Mouse (Mus musculus) 3134 (cell line): ENCODE measurements around the gene Tnfrsf21.

Experiments
- DNase-seq: peaks from one replicate; pipeline ENCODE4 v3.0.0-alpha.2; 2011; ENCODE audit warnings: low spot score; ENCODE audit not compliant: insufficient read length; ENCODE audit errors: extremely low read depth

The Tnfrsf21 gene

DNA sequence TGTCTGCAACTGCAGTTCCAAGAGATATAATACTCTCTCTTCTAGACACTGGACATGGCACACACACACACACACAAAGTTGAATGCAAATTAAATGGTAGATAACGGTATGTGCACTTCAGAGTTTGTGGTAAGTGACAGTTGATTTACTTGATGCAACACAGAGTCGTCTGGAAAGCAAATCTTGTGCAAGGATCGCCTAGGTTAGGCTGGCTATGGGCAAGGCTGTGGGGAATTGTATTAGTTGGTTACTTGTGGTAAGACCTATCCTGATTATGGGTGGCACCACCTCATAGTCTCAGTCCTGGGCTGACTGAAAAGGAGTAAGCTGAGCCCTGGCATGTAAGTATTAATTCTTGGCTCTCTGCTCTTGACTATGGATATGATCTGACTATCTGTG lies 112.0 kb downstream of the Tnfrsf21 start:
- DNase-seq = no peak

DNA sequence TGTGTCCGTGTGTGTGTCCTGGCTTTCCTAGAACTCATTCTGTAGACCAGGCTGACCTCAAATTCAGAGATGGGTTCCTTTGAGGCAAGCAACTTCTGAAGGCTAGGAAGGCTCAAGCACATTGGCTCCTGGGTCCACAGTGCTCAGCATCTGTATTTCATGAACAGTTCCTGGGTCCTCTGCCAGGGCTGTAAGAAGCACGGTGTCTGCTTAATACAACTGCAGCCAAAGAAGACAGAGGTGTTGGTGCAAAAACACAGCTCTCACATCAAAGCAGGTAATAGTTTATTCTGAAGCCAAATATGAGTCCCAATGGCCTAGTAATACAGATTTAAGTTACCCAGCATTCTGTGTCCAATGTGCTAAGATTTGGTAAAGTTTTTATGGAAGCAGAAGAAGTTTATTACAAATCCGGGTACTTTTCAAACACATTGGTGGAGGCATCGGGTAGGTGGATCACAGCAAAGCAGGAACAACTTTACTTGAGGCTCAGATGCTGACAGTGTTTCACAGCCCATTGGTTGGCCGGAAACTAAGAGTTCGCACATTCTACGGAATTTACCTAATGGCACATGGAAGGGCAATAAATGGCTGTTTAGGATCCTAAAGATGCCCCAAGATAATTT lies 112.7 kb downstream of the Tnfrsf21 start:
- DNase-seq = no peak

- DNase-seq = no peak
Measured at GRCm38 (mm10) chr17:43130115-43130869, 113.9 kb downstream of the Tnfrsf21 start.

GRCm38 (mm10) chr17:43130870-43131264 lies 114.5 kb downstream of the Tnfrsf21 start:
- DNase-seq = no peak

- DNase-seq = no peak
Measured at GRCm38 (mm10) chr17:43132477-43132876, 116.1 kb downstream of the Tnfrsf21 start.

DNA sequence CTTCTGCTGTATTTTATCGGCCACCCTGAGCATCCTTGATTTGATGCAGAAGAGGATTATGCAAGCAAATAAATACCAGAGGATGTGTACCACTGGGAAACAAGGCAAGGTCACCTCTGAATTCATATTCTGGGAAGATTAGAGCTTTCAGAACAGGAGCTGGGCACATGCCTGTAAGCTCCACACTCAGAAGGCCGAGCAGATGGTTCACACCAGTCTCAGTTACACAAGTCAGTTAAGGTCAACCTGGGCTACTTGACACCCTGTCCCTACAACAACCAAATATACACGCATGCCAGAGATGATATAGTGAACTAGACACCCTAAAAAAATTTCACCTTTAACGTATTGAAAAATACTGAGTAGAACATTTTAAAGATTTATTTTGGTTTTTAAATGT lies 116.8 kb downstream of the Tnfrsf21 start:
- DNase-seq = no peak

DNA sequence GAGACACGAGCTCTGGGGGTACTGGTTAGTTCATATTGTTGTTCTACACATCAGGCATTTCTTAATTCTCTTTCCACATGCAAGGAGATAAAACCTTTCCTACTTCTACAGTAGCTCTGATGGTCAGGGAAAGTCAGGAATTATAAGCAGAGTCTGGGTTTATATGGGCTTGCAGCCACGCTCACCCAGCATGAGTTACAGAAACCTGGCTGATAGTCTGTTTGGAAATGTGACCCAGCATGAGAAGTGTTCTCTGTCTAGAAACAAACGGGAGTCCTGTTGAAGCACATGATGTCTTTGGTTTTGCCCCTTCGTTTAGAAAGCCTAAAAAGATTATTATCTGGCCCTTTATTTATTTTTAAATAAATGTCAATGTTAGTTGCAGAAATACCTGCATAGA lies 118.6 kb downstream of the Tnfrsf21 start:
- no peak for DNase-seq

DNA sequence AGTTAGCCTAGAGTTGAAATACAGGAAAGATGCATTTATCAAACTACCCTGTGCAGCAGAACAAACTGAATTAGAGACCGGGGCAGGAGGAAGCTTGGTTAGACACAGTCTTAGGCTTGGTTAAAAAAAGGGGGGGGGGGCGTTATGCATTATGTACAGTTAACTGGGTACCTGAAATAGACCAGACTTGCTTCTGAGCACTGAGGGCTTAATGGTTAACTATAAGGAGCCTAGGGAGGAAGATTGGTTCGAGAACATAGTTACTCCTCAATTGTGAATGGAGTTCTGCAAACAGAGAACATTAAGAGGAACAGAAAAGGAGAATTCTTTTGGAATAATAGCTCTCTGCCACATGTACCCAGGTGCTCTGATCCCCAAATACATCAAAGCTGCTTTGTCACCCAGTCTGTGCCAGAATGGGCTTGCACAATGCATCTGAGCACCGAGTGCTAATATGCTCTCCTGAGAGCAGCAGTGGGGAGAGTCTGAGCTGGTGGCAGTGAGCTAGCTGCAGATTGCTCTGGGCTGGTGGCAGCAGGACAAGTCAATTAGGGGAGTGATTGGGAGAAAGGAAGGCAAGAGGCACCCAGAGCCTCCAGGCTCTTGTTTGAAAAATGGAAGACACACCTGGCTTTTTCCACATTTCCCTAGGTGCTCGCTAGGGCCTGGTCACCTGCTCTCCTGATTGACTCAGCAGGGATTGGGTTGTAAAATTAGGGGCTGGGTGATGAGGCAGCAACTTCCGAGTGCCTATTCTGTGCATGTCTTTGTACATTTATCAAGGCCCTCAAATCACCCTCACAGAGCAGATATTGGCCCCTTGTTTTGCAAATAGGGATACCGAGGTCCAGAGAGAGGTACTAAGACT lies 119.3 kb downstream of the Tnfrsf21 start:
- DNase-seq = no peak

DNA sequence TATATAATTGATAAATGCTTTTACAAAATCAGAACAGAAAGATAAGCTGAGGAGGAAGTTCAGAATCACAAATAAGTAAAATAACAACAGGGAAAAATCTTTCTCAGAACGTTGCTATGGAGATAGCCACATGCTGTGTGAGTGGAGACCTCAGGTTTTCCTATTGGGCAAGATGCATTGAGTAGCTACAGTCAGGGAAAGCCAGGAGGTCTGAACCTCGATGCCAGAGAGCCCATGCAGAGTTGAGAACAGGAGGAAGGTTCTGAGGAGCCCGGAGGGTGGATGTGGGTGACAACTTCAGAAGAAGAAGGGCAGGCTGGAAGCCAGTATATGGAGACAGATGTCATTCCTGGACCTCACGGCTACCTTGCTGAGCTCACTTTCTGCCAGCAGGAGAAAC lies 120.4 kb downstream of the Tnfrsf21 start:
- DNase-seq = no peak

GRCm38 (mm10) chr17:43137838-43138237 lies 121.5 kb downstream of the Tnfrsf21 start:
- DNase-seq = no peak

GRCm38 (mm10) chr17:43138356-43138755 lies 122.0 kb downstream of the Tnfrsf21 start:
- no peak for DNase-seq
